Mouse (Mus musculus) spleen, adult 2 months (tissue): ENCODE data around the gene Rab1b.

Source experiments
- CTCF ChIP-seq: fragments of 200-500 bp; IDR thresholded peaks from 2 replicates; pipeline ENCODE4 v1.5.1; 2011; ENCODE audit warnings: mild to moderate bottlenecking, inconsistent platforms; ENCODE audit not compliant: insufficient read depth, insufficient read length, insufficient replicate concordance; ENCODE audit errors: extremely low read depth
- POLR2A ChIP-seq: fragments of 200-500 bp; IDR thresholded peaks from 2 replicates; pipeline ENCODE4 v1.6.1; 2011; ENCODE audit warnings: low read depth, low read length, inconsistent platforms

- TF ChIP-seq POLR2A (no peak), CTCF (no peak)
These were observed 24.4 kb upstream of the Rab1b start for GRCm38 (mm10) chr19:5131237-5131636.
